Mouse (Mus musculus) stomach, postnatal 0 days (tissue): ENCODE measurements around the gene Pofut1.

Experiments
- CTCF ChIP-seq: IDR thresholded peaks from 2 replicates; pipeline ENCODE4 v1.5.1; 2016; ENCODE audit warnings: antibody characterized with exemption, low read depth, mild to moderate bottlenecking, moderate library complexity
- EP300 ChIP-seq: optimal IDR thresholded peaks from 2 replicates; pipeline ENCODE3; 2016; ENCODE audit warnings: antibody characterized with exemption

DNA sequence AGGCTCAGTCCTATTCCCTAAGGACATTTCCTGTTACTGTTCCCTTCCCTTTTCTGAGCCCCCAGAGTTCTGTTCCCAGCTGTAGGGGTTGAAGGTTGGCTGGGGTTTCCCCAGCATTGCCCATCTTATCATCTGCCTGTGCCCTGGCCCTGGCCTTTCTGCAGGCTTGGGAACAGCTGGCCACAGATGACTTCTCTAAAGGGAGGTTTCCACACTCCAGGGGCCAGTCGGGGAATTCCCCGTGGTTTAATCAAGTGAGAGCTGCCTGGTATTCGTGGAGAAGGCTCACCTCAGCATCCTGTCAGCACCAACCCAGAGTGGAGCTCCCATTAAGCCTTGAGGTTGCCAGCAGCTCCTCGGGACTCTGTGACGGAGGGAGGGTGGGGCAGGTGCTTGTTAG lies 42.8 kb upstream of the Pofut1 start:
- no peak for TF ChIP-seq CTCF
- TF ChIP-seq EP300 = no peak
